Mouse (Mus musculus) embryonic facial prominence, embryonic 11.5 days (tissue): ENCODE measurements at regions not wholly inside any gene's neighbourhood (a gene's known extent, or its start where the extent isn't known, plus 50 kb on each side); places are given as distances from the start of the nearest gene placed in this dataset.

ENCODE experiments used
- ATAC-seq: fragments of 200-750 bp; cut with Nextera tagmentation; replicated peaks from 2 replicates; pipeline ENCODE4 v1.8.0; 2017; ENCODE audit warnings: low read depth; ENCODE audit not compliant: insufficient number of reproducible peaks, low FRiP score, low TSS enrichment
- DNase-seq: peaks from one replicate; pipeline ENCODE4 v3.0.0-alpha.2; 2015; ENCODE audit warnings: low spot score
- H3K27ac ChIP-seq: fragments of 300-500 bp; sonication (generic); replicated peaks from 2 replicates; pipeline ENCODE4 v1.5.1; 2014; ENCODE audit warnings: mild to moderate bottlenecking, low read depth, low read length, control low read depth
- H3K27me3 ChIP-seq: fragments of 300-500 bp; sonication (generic); 2 replicates; pipeline ENCODE4 v1.6.1; 2014; ENCODE audit warnings: mild to moderate bottlenecking, low read length, moderate library complexity, mixed read lengths; ENCODE audit not compliant: control insufficient read depth, insufficient read depth
- H3K36me3 ChIP-seq: fragments of 300-500 bp; sonication (generic); replicated peaks from 2 replicates; pipeline ENCODE4 v1.6.1; 2014; ENCODE audit warnings: low read depth, mild to moderate bottlenecking, low read length, moderate library complexity, mixed read lengths; ENCODE audit not compliant: control insufficient read depth, insufficient read depth
- H3K4me1 ChIP-seq: fragments of 300-500 bp; sonication (generic); 2 replicates; pipeline ENCODE4 v1.6.1; 2014; ENCODE audit warnings: low read length, mixed read lengths; ENCODE audit not compliant: control insufficient read depth, insufficient read depth
- H3K4me2 ChIP-seq: fragments of 300-500 bp; sonication (generic); 2 replicates; pipeline ENCODE4 v1.6.1; 2014; ENCODE audit warnings: low read depth, mild to moderate bottlenecking, control low read depth, low read length, moderate library complexity
- H3K4me3 ChIP-seq: fragments of 300-500 bp; sonication (generic); 2 replicates; pipeline ENCODE4 v1.5.1; 2014; ENCODE audit warnings: low read depth, low read length, control low read depth
- H3K9ac ChIP-seq: fragments of 300-500 bp; sonication (generic); replicated peaks from 2 replicates; pipeline ENCODE4 v1.6.1; 2014; ENCODE audit warnings: mild to moderate bottlenecking, control low read depth, low read length
- H3K9me3 ChIP-seq: fragments of 300-500 bp; sonication (generic); replicated peaks from 2 replicates; pipeline ENCODE4 v1.6.1; 2016; ENCODE audit warnings: mild to moderate bottlenecking, low read length, inconsistent platforms, mixed read lengths; ENCODE audit not compliant: control insufficient read depth
- WGBS: fragments of 180-500 bp; shearing (Covaris S2); extraction: QIAGEN DNeasy Blood & Tissue Kit; methylation state at CpG from one replicate; pipeline ENCODE4 v1.1.7; 2014; 5-methylcytosine and 5-hydroxymethylcytosine counted together

DNA sequence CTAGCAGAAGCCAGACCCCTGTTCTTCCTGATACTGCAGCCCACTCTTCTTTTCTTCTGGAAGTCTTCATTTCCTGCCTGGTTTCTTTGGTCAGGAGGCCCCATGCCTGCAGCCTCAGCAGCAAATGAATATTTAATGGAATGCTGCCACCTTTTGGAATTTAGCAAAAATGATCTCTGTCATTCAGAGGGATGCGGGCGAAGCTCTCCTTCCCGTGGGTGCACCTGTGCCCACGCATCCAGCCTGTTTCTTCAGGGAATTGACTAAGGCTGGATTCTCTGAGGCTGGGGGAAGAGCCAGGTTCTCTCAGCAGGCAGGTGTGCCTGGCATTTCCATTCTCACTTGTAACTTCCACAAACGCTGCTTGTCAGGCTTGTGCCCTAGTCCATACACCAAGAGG, 279.1 kb upstream of the Eef2kmt start:
- H3K36me3 ChIP-seq: no peaks in the 10 kb centered on the region
- H3K9me3 ChIP-seq: no peaks in the 10 kb centered on the region
- H3K4me1 ChIP-seq: no peaks in the 10 kb centered on the region
- H3K4me2 ChIP-seq: no peak overlapping the region
- no peaks in the 10 kb centered on the region for H3K27me3 ChIP-seq
- no peak overlapping the region for H3K27ac ChIP-seq
- ATAC-seq (no peak), DNase-seq (peak; percentile 40)
- WGBS: 54% methylated on average over 5 of the region's 5 CpGs
- no peak overlapping the region for H3K9ac ChIP-seq
- H3K4me3 ChIP-seq: no peak overlapping the region

DNA sequence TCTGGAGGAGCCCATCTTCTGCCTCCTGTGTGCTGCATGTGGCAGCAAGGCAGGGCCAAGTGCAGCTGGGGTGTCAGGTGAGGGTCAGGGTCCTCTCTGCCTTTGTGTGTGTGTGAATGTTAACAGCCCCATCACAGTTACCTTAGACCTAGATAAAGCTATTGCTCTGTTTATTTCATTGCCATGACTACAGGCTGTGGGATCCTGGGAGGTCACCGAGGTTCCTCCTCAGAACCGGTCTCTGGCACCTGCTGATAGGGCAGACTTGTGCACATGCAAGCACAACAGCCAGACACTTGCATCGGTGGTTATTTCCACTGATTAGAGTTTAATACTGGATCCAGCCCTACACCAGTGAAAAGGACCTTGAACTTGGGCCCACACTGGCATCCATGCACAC, 278.6 kb upstream of the Eef2kmt start:
- H3K9me3 ChIP-seq: no peaks in the 10 kb centered on the region
- H3K36me3 ChIP-seq: no peaks in the 10 kb centered on the region
- ATAC-seq: no peak
- no peaks in the 10 kb centered on the region for H3K27me3 ChIP-seq
- no peak overlapping the region for H3K4me3 ChIP-seq
- DNase-seq: no peak
- H3K4me2 ChIP-seq: no peak overlapping the region
- no peaks in the 10 kb centered on the region for H3K4me1 ChIP-seq
- H3K9ac ChIP-seq: no peak overlapping the region
- no peak overlapping the region for H3K27ac ChIP-seq
- WGBS: 80% methylated on average over 3 of the region's 3 CpGs

DNA sequence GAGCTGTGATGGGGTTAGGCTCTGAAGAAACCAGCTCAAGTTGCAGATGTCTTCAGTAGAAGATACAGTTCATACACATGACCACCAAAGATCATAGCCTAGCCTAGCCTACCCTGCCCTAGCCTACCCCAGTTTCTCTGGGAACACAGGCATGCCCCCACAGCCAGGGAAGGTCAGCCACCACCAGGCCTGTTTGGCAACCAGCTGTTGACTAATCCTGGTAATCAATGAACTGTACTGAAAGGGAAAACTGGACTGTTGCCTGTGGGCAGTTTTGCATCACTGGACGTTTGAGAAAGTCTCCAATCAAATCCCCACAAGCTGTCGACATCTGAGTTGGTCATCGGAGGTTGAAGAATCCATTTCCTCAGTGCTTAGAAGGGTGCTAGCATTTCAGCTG, 276.5 kb upstream of the Eef2kmt start:
- Histone ChIP-seq H3K9me3 (no peaks in the 10 kb centered on the region), H3K27ac (no peak overlapping the region), H3K9ac (no peak overlapping the region), H3K4me3 (no peak overlapping the region), H3K27me3 (no peaks in the 10 kb centered on the region), H3K36me3 (no peaks in the 10 kb centered on the region), H3K4me1 (no peaks in the 10 kb centered on the region), H3K4me2 (no peak overlapping the region)
- 68% methylated on average over 3 of the region's 3 CpGs for WGBS
- ATAC-seq: no peak
- DNase-seq: no peak

DNA sequence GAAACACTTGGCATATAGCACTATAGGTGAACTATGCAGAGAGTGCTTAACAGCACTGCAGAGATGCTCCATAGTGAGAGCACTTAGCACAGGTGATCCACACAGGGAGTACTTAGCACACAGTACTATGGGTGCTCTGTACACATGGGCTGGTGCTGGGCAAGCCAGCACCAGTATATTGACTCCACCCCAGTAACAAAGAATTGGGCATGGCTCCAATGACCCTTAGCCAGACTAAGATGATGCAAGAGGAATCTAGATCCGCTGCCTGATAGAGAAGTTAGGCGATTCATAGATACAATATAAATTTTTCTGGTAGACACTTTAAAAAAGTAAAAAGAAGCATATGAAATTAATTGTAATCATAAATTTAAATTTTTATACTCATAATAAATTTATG, 274.0 kb upstream of the Eef2kmt start:
- WGBS: 92% methylated on average over 2 of the region's 2 CpGs
- H3K4me3 ChIP-seq: no peak overlapping the region
- H3K4me2 ChIP-seq: no peak overlapping the region
- H3K9ac ChIP-seq: no peak overlapping the region
- ATAC-seq (no peak), DNase-seq (no peak)
- H3K36me3 ChIP-seq: no peaks in the 10 kb centered on the region
- H3K27ac ChIP-seq: no peak overlapping the region
- no peaks in the 10 kb centered on the region for H3K4me1 ChIP-seq
- H3K9me3 ChIP-seq: no peaks in the 10 kb centered on the region
- H3K27me3 ChIP-seq: no peaks in the 10 kb centered on the region

DNA sequence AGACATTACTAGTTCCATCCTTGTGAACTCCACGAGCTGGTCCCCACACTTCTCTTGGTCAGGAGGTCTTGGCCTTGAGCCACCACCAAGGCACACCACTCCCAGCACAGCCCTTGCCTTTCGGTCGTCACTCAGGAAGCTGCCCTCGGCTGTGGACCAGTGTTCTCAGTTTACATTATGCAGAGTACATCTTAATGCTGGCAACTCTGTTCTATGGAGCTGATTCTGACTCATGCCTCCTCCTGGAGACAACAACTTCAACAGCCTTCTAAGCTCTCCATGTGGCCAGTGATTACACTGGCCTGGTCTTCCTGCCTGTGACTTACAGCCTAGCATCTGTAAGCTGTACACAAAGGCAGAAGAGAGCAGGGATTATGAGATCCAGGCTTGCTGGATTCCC, 272.2 kb upstream of the Eef2kmt start:
- Histone ChIP-seq H3K27me3 (no peaks in the 10 kb centered on the region), H3K4me1 (no peaks in the 10 kb centered on the region), H3K36me3 (no peaks in the 10 kb centered on the region), H3K9me3 (no peaks in the 10 kb centered on the region), H3K4me3 (no peak overlapping the region), H3K9ac (no peak overlapping the region), H3K4me2 (no peak overlapping the region), H3K27ac (no peak overlapping the region)
- DNase-seq (no peak), ATAC-seq (no peak)
- 51% methylated on average over 4 of the region's 4 CpGs for WGBS

DNA sequence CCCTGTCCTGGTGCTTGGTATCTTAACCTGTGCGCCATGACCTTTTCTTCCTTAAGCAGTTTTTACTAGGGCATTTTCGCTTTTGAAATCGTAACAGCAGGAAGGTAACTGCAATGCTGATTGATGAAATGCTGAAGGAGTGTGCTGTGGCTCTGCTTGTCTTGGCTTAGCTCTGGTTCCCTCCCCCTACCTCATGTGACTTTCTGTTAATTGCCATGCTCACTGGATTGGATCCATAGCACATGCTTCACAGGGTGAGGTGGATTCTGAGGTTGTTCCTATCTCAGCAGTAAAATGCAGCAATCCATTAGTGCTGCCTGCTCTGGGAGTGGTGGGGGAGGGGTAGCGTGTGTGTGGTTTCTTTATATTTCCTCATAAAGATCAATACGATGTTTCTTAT, 268.6 kb upstream of the Eef2kmt start:
- ATAC-seq: no peak
- Histone ChIP-seq H3K9me3 (no peaks in the 10 kb centered on the region), H3K4me3 (no peak overlapping the region), H3K36me3 (no peaks in the 10 kb centered on the region), H3K4me1 (no peaks in the 10 kb centered on the region), H3K9ac (no peak overlapping the region), H3K27me3 (no peaks in the 10 kb centered on the region), H3K4me2 (no peak overlapping the region), H3K27ac (no peak overlapping the region)
- no peak for DNase-seq
- 84% methylated on average over 5 of the region's 5 CpGs for WGBS

DNA sequence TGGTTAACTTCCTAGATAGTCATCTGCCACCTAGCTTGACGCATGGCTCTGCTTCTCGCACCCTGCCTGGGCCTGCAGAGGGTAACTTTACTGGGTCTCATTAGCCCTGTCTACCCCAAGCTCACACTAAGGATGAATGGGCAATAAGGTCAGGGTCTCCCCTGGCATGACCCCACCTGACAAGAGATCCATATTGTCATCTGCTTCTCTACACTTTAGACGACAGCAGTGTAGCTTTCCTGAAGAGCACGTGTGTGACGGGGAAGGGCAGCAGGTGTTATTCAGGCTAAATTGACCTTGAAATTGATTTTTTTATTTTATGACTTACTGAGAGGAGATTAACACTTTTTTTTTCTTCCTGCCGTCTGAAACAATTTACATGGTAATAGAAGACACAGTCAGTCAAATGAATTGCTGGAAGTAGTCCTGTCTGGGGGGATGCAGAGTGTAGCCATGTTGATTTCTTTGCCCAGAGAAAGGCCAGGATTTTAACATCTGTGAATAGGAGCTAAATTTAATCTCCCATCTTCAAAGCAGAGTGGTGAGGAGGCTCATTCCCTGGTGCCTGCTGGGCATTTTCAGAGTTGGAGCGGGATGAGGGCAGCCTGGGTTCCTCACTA, 267.7 kb upstream of the Eef2kmt start:
- Histone ChIP-seq H3K27ac (no peak overlapping the region), H3K36me3 (no peaks in the 10 kb centered on the region), H3K4me3 (no peak overlapping the region), H3K9me3 (no peaks in the 10 kb centered on the region), H3K4me2 (no peak overlapping the region), H3K27me3 (no peaks in the 10 kb centered on the region), H3K9ac (no peak overlapping the region), H3K4me1 (no peaks in the 10 kb centered on the region)
- 80% methylated on average over 7 of the region's 7 CpGs for WGBS
- no peak for DNase-seq
- 0 out of 2 replicates have a peak, but pooled peaks have one; percentile 29 for ATAC-seq

DNA sequence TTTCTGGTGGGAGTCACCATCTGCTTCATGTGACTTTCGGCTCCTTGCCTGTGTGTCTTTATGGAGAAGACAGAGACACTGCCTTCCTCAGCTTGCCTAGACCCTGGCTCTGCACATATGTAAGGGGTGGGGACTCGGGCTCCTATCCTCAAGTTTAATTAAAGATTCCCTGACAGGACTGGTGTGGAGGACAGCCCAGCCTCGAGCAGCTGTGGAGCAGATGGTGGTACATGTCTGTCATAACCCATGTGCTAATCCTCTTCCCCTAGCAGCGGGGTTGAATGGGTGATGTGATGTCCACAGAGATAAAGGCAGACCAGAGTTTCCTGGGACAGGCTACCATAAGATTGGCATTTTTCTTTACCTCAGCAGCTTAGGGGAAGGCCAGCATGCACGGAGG, 262.0 kb upstream of the Eef2kmt start:
- ATAC-seq (no peak), DNase-seq (no peak)
- WGBS: 64% methylated on average over 5 of the region's 5 CpGs
- Histone ChIP-seq H3K27me3 (no peaks in the 10 kb centered on the region), H3K27ac (no peak overlapping the region), H3K4me2 (no peak overlapping the region), H3K4me3 (no peak overlapping the region), H3K4me1 (no peaks in the 10 kb centered on the region), H3K36me3 (no peaks in the 10 kb centered on the region), H3K9ac (no peak overlapping the region), H3K9me3 (no peaks in the 10 kb centered on the region)
